Mouse (Mus musculus) E14TG2a.4 (cell line): ENCODE measurements at regions not wholly inside any gene's neighbourhood (a gene's known extent, or its start where the extent isn't known, plus 50 kb on each side); places are given as distances from the start of the nearest gene placed in this dataset.

Source experiments
- CTCF ChIP-seq: conservative IDR thresholded peaks from 2 replicates; pipeline ENCODE4 v1.5.1; 2014; ENCODE audit warnings: low read length
- NANOG ChIP-seq: IDR thresholded peaks from 2 replicates; pipeline ENCODE4 v1.6.1; 2014; ENCODE audit warnings: borderline replicate concordance, low read length, mixed read lengths
- POU5F1 ChIP-seq: IDR thresholded peaks from 2 replicates; pipeline ENCODE4 v1.6.1; 2014; ENCODE audit warnings: low read length, borderline replicate concordance

- TF ChIP-seq CTCF = peak; percentile 28
- TF ChIP-seq POU5F1 = no peak
- TF ChIP-seq NANOG = no peak
Measured at GRCm38 (mm10) chr2:107945837-107946451, 655.5 kb downstream of the Kcna4 start.
